Mouse (Mus musculus) forebrain, embryonic 10.5 days (tissue): ENCODE data around the gene Polr1c. TPM values are rescaled to one million over a fixed set of nuclear protein-coding genes. Genes with fewer than 3 reads are reported as not detected.

Experiments used
- DNase-seq: peaks from one replicate; pipeline ENCODE4 v3.0.0-alpha.2; 2017; ENCODE audit warnings: low spot score; ENCODE audit errors: extremely low spot score
- H3K27ac ChIP-seq: fragments of 300-500 bp; sonication (generic); 2 replicates; pipeline ENCODE4 v1.5.1; 2016; ENCODE audit warnings: mild to moderate bottlenecking
- H3K27me3 ChIP-seq: fragments of 300-500 bp; sonication (generic); 2 replicates; pipeline ENCODE4 v1.6.1; 2016; ENCODE audit warnings: mild to moderate bottlenecking; ENCODE audit not compliant: poor library complexity, severe bottlenecking
- H3K36me3 ChIP-seq: fragments of 300-500 bp; sonication (generic); replicated peaks from 2 replicates; pipeline ENCODE4 v1.6.1; 2016; ENCODE audit warnings: mild to moderate bottlenecking, moderate library complexity
- H3K4me1 ChIP-seq: fragments of 300-500 bp; sonication (generic); 2 replicates; pipeline ENCODE4 v1.6.1; 2016
- H3K4me3 ChIP-seq: fragments of 300-500 bp; sonication (generic); 2 replicates; pipeline ENCODE4 v1.5.1; 2016; ENCODE audit warnings: mild to moderate bottlenecking, moderate library complexity
- H3K9me3 ChIP-seq: fragments of 300-500 bp; sonication (generic); 2 replicates; pipeline ENCODE4 v1.6.1; 2016; ENCODE audit warnings: mild to moderate bottlenecking, moderate library complexity
- WGBS: fragments of 180-500 bp; shearing (Covaris S2); methylation state at CpG from one replicate; pipeline ENCODE4 v1.1.7; 2016; 5-methylcytosine and 5-hydroxymethylcytosine counted together
- polyA plus RNA-seq: library from polyadenylated mRNA; unstranded; fragments of >200 nt; fragmentation: Nextera tagmentation; extraction: Ambion mirVana; gene quantifications from 2 replicates; pipeline ENCODE4 v1.2.1, GENCODE M21; 2016

Polr1c gene
- polyA plus RNA-seq, 1 experiment from 2014 or later: 140 TPM

DNA sequence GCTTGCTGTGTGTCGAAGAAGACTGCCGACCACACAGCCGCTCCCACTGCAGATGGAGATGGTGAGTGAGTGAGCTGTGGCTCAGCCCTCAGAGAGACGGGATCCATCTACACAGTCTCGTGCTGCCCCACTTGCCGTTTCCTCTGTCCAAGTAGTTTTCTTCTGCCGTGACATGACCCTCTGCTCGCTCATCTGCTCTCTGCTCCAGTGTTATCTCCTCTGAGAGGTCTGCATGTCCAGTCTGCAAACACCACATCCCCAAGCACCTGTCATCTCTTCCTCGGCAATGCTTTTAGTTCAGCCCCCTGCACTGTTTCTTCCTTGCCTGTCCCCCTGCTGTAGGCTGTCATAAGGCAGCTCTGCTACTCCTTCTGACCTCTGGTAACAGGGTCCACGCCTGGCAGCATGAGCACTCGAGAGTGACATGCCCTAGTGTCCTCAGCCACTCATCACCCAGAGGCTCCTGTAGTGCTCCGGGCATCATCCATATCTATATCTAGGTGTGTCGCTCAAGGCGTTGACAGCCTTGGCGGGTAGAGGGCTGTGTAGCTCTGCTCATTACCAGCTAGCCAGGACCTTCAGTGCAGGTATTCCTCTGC lies 8.2 kb downstream of the Polr1c start:
- DNase-seq: no peak
- Histone ChIP-seq H3K4me3 (no peak overlapping the region), H3K27ac (no peak overlapping the region), H3K36me3 (peaks cover 100% of the 10 kb centered on the region), H3K9me3 (no peaks in the 10 kb centered on the region), H3K4me1 (no peaks in the 10 kb centered on the region), H3K27me3 (no peaks in the 10 kb centered on the region)
- 93% methylated on average over 15 of the region's 15 CpGs for WGBS

DNA sequence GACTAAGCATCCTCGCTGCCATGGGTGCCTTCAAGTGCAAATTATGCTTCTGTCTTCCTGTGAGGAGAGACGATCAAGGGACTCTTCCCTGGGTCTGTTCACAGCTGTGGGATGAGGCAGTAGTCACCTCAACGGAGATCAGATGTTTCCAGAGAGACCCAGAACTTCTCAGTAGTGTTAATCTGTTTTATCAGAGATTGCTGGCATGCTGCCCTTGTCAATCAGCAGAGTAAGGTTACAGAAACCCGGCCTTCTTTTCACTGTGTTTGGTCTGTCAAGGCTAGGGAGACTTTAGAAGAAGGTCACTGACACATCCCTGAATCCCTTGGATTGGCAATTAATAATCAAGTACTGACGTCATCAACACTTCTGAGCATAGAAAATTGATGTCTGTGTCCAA lies 10.4 kb downstream of the Polr1c start:
- H3K36me3 ChIP-seq: peaks cover 100% of the 10 kb centered on the region
- no peak for DNase-seq
- no peaks in the 10 kb centered on the region for H3K4me1 ChIP-seq
- no peak overlapping the region for H3K4me3 ChIP-seq
- WGBS: 86% methylated on average over 5 of the region's 5 CpGs
- H3K27me3 ChIP-seq: no peaks in the 10 kb centered on the region
- no peaks in the 10 kb centered on the region for H3K9me3 ChIP-seq
- H3K27ac ChIP-seq: no peak overlapping the region

DNA sequence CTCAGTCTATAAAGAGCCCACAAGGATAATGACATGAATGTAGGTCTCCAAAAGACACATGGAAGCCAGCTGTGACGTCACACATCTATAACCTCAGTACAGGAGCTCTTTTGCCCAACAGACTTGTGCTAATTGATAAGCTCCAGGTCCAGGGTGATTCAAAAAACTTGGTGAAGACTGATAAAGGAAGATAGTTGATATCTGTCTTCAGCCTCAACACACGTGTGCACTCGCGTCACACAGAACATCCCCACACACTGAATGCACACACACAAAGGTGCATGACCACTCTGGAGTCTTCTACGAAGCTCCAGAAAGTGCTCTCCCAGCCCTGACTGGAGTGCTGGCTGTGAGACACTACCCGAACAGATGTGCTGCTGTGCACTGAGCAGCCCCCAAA lies 10.8 kb downstream of the Polr1c start:
- Histone ChIP-seq H3K4me1 (no peaks in the 10 kb centered on the region), H3K36me3 (peaks cover 100% of the 10 kb centered on the region), H3K27me3 (no peaks in the 10 kb centered on the region), H3K9me3 (no peaks in the 10 kb centered on the region), H3K27ac (no peak overlapping the region), H3K4me3 (no peak overlapping the region)
- DNase-seq: no peak
- 93% methylated on average over 6 of the region's 6 CpGs for WGBS

DNA sequence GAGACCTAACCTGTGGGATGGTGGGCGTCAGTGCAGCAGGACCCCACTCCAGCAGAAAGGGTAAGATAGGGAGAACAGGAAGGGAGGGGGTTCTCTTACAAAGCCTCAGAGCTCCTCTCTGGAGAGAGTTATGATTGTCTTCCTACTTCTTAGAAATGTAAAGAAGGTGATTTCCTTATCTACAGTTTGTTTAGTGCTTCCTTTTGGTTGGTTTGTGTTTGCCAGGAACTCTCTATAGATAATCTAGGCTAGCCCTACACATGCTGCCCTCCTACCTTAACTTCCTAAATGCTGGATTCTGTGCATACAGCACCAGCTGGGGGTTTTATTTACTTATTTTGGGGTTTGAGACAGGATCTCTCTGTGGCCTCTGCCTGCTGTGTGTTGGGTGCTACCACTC lies 11.8 kb downstream of the Polr1c start:
- H3K27ac ChIP-seq: no peak overlapping the region
- peaks cover 100% of the 10 kb centered on the region for H3K36me3 ChIP-seq
- WGBS: 89% methylated on average over 1 of the region's 1 CpGs

DNA sequence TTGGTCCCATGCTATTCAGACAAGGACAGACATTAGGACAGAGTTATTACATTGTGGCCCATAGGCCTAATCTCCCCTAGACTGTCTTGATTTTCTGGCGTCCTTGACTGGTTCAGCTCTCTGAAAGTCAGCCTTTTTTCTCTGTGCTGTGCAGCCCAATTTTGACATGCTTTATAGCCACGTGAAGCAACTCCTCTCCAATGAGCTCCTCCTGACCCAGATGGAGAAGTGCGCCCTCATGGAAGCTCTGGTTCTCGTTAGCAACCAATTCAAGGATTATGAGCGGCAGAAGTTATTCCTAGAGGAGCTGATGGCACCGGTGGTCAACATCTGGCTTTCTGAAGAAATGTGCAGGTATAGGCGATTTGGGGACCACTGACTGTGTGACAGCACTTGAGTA lies 20.3 kb downstream of the Polr1c start:
- peaks cover 100% of the 10 kb centered on the region for H3K36me3 ChIP-seq
- WGBS: 83% methylated on average over 7 of the region's 7 CpGs
- DNase-seq: no peak
- no peaks in the 10 kb centered on the region for H3K4me1 ChIP-seq
- H3K4me3 ChIP-seq: no peak overlapping the region
- H3K27me3 ChIP-seq: no peaks in the 10 kb centered on the region
- H3K9me3 ChIP-seq: no peaks in the 10 kb centered on the region
- H3K27ac ChIP-seq: no peak overlapping the region

More for the DNA sequence above, 11.8 kb downstream of the Polr1c start:
- no peaks in the 10 kb centered on the region for H3K9me3 ChIP-seq
- no peaks in the 10 kb centered on the region for H3K4me1 ChIP-seq
- H3K4me3 ChIP-seq: no peak overlapping the region
- H3K27me3 ChIP-seq: no peaks in the 10 kb centered on the region
- DNase-seq: no peak

DNA sequence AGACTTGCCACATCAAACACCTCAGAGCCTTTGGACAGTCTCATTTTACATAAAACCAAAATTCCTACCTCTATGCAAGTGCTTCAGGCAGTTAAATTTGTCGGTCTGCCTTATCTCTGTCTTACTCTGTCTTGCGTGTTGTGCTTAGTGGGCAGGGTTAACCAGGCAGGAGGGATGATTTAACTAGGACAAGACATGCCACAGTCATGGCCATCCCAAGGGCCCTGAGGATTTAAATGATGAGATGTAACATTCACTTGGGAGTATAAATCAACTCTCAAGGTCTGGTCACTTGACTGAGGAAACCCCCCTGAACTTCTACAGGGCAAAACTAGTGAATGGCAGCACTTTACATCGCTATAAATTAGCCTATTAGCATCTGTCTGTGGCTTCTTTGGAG lies 26.3 kb downstream of the Polr1c start:
- 93% methylated on average over 3 of the region's 3 CpGs for WGBS
- Histone ChIP-seq H3K36me3 (peaks cover 100% of the 10 kb centered on the region), H3K27me3 (no peaks in the 10 kb centered on the region), H3K4me1 (no peaks in the 10 kb centered on the region), H3K27ac (no peak overlapping the region), H3K4me3 (no peak overlapping the region), H3K9me3 (no peaks in the 10 kb centered on the region)
- DNase-seq: no peak

DNA sequence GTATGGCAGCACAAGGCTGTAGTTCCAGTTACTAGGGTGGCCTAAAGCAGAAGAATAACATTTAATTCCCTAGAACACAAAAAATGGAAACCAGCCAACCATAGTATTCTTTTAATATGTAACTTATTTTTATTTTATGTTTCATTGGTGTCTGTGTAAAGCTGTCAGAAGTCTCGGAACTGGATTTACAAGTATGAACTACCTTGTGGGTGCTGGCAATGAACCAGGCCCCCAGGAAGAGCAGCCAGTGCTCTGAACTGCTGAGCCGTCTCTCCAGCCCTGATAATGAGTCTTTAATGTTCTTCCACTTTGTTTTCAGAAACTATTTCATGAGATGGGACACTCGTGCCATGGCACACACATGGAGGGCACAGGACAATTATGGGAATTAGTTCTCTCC lies 37.3 kb downstream of the Polr1c start:
- Histone ChIP-seq H3K4me1 (no peaks in the 10 kb centered on the region), H3K27ac (no peak overlapping the region), H3K9me3 (no peaks in the 10 kb centered on the region), H3K27me3 (no peaks in the 10 kb centered on the region), H3K36me3 (peaks cover 100% of the 10 kb centered on the region), H3K4me3 (no peak overlapping the region)
- no peak for DNase-seq
- 95% methylated on average over 3 of the region's 3 CpGs for WGBS

DNA sequence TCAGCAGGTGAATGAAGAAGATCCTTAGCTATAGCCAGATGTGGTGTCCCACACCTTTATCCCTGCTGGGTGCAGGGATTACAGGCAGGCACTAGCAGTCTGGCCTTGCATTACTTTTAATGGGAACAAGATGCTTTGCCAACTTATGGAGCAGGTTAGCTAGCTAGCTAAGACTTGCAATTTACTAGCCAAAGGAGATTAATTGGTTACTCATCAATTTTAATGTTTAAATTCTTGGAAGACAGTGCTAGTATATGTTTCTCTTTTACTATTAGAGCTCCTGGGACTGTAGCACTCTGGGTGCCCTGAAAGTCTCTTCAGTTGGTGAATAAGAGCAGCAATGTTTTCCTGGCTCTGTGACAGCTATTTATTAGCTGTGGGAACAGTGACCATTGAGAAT lies 41.2 kb downstream of the Polr1c start:
- Histone ChIP-seq H3K27me3 (no peaks in the 10 kb centered on the region), H3K4me3 (no peak overlapping the region), H3K4me1 (peaks cover 18% of the 10 kb centered on the region), H3K36me3 (peaks cover 75% of the 10 kb centered on the region), H3K27ac (no peak overlapping the region), H3K9me3 (no peaks in the 10 kb centered on the region)
- DNase-seq: no peak

DNA sequence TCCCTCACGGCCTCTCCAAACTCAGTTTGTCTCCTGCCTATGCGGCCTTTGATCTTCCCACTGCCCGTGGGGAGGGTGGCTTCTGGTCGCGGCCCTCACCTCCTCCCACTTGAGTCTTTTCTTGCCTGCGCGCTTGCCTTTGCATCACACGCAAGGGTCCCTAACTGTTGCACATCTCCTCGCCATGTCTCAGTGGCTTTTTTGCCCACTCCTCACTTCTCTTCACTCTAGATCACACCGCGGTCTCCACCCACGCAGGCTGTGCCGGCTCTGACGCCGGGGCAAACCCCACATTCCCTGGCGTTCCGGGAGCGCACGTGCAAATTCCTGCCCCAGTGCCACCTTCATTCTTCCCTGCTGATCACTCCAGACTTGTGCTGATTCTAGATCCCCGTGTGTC lies 44.8 kb downstream of the Polr1c start:
- H3K27ac ChIP-seq: peak overlapping the region; percentile 95
- peaks cover 64% of the 10 kb centered on the region for H3K36me3 ChIP-seq
- no peak for DNase-seq

DNA sequence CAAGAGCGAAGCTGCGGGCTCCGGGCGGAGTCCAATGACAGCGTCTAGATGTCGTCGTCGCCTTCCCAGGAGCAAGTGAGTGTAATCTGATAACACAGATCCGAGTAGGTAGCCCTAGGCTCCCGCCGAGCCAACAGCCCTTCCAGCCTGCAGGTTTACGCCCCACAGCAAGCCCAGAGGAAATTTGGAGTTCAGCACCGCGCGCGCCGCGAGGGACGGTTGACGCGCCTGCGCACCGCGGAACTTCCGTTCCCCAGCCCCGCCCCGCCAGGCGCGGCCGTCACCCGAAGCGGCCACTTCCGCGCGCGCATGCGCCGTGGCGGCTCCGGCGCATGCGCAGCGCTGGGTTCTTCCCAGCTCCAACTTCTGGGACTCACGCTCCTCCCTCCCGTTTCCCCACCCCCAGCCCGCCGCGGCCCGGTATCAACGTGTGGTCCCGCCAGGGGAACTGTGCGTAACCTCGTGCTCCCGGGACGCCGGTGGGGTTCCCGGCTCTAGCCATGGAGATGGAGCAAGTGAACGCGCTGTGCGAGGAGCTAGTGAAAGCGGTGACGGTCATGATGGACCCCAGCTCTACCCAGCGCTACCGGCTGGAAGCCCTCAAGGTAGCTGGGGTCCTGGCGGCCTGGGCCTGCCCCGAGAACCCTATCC lies 45.3 kb downstream of the Polr1c start, which contains the start of the genes Polh and Xpo5:
Polh (minus strand) TSS at position 225 of the 651 bp plus-strand sequence.
Xpo5 (plus strand) TSS at position 362 of the 651 bp plus-strand sequence.
- peak; percentile 92 for DNase-seq
- Histone ChIP-seq H3K9me3 (no peaks in the 10 kb centered on the region), H3K4me3 (peak within 1 kb of the TSS; percentile 78), H3K36me3 (peaks cover 64% of the 10 kb centered on the region), H3K27me3 (no peaks in the 10 kb centered on the region), H3K4me1 (peaks cover 31% of the 10 kb centered on the region), H3K27ac (peak within 1 kb of the TSS; percentile 95)
- WGBS: under 1% methylated on average over 66 of the region's 66 CpGs

More for the DNA sequence above, 44.8 kb downstream of the Polr1c start:
- Histone ChIP-seq H3K4me1 (peaks cover 31% of the 10 kb centered on the region), H3K27me3 (no peaks in the 10 kb centered on the region), H3K4me3 (peak overlapping the region; percentile 78), H3K9me3 (no peaks in the 10 kb centered on the region)
- under 1% methylated on average over 20 of the region's 20 CpGs for WGBS

DNA sequence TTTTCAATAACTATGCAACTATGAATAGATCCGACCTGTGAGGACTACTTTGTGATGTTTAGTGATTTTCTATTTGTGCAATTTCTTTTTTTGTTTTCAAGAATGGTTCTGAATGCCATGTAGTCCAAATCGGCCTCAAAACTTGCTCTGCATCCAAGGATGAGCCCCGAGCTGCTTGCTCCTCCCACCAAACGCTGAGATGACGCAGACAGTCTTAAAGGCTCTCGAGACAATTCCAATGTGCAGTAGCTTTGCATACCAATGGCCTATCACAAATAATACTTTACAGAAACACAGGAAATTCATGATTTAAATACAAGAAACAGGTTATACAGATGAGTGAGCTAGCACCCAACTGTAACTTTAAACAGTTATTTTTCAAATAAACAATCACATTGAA lies 46.7 kb downstream of the Polr1c start:
- no peak for DNase-seq
- WGBS: 79% methylated on average over 6 of the region's 6 CpGs
- H3K36me3 ChIP-seq: peaks cover 64% of the 10 kb centered on the region
- peak overlapping the region; percentile 78 for H3K4me3 ChIP-seq
- no peaks in the 10 kb centered on the region for H3K9me3 ChIP-seq
- H3K27me3 ChIP-seq: no peaks in the 10 kb centered on the region
- no peak overlapping the region for H3K27ac ChIP-seq
- peaks cover 31% of the 10 kb centered on the region for H3K4me1 ChIP-seq
